Mouse (Mus musculus) frontal cortex, postnatal 36 days (tissue): ENCODE measurements around the gene Rnd3.
A peak's percentile ranks its signal among the peaks of the same experiment; 100 is the strongest.

Experiments
- DNase-seq, 2 experiments: peaks; one replicate each; pipeline ENCODE4 v3.0.0; 2022; ENCODE audit warnings: low spot score in 2 of 2

Gene Rnd3

GRCm38 (mm10) chr2:51128090-51128489 lies 20.8 kb downstream of the Rnd3 start:
- no peak for DNase-seq

GRCm38 (mm10) chr2:51110271-51110670 lies 38.6 kb downstream of the Rnd3 start:
- no peak for DNase-seq

- no peak for DNase-seq
Measured at GRCm38 (mm10) chr2:51108631-51109030, 40.3 kb downstream of the Rnd3 start.

- DNase-seq: no peak
Measured at GRCm38 (mm10) chr2:51101187-51101586, 47.7 kb downstream of the Rnd3 start.

- no peak for DNase-seq
Measured at GRCm38 (mm10) chr2:51099987-51100386, 48.9 kb downstream of the Rnd3 start.

- DNase-seq: no peak
Measured at GRCm38 (mm10) chr2:51099240-51099639, 49.7 kb downstream of the Rnd3 start.

GRCm38 (mm10) chr2:51090688-51091087 lies 58.2 kb downstream of the Rnd3 start:
- no peak for DNase-seq

- no peak for DNase-seq
Measured at GRCm38 (mm10) chr2:51090049-51090448, 58.9 kb downstream of the Rnd3 start.

- no peak for DNase-seq
Measured at GRCm38 (mm10) chr2:51088843-51089573, 59.9 kb downstream of the Rnd3 start.

GRCm38 (mm10) chr2:51088123-51088453 lies 60.8 kb downstream of the Rnd3 start:
- no peak for DNase-seq

GRCm38 (mm10) chr2:51087307-51088122 lies 61.4 kb downstream of the Rnd3 start:
- no peak for DNase-seq

GRCm38 (mm10) chr2:51085155-51085554 lies 63.8 kb downstream of the Rnd3 start:
- DNase-seq: no peak

GRCm38 (mm10) chr2:51082714-51083351 lies 66.1 kb downstream of the Rnd3 start:
- peak in 1 of 2 experiments; percentile 20 for DNase-seq
